ENCODE assay signal across 8 mouse cellular contexts in the genomic region with DNA sequence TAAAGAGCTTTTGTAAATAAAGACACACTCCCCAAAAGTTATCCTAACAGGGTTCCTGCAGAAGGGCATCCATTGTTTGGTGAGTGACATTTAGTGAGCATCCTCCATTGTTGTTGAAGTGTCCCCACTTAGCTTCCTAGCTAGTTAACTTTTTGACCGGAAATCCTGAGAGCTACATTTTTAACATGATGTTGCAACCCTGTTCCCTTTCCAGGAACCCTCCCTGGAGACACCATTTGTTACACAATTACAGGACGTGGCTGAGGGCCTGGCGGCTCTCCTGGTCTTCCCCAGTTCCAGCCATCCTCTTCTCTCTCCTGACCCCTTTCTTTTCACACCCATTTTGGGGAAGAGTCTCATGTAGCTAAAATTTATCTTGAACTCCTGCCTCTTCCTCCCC. TPM values are rescaled to one million over a fixed set of nuclear protein-coding genes. Genes with fewer than 3 reads are reported as not detected.
DNase-seq lines count a peak whose midpoint lies in the region; ATAC-seq and TF ChIP-seq lines count a peak whose summit lies in the region.

No protein-coding gene starts in this region.

- no peak for TF ChIP-seq CTCF in heart, postnatal 0 days (IDR thresholded peaks at IDR 0.05; ENCODE audit: low read depth)

- H3K9me3 ChIP-seq in forebrain, embryonic 10.5 days = no peaks in the 10 kb centered on the region
- H3K9me3 ChIP-seq in forebrain, embryonic 16.5 days (ENCODE audit: control insufficient read depth, low read length) = no peaks in the 10 kb centered on the region
- no peaks in the 10 kb centered on the region for H3K9me3 ChIP-seq in heart, postnatal 0 days (replicated peaks; ENCODE audit: control insufficient read depth, low read length)

- H3K9ac ChIP-seq in forebrain, embryonic 16.5 days (replicated peaks; ENCODE audit: low read depth, low read length) = no peak overlapping the region
- H3K9ac ChIP-seq in heart, postnatal 0 days (replicated peaks; ENCODE audit: low read depth, low read length) = no peak overlapping the region

- no peak overlapping the region for H3K4me2 ChIP-seq in forebrain, embryonic 16.5 days (ENCODE audit: low read length)
- H3K4me2 ChIP-seq in heart, postnatal 0 days (ENCODE audit: low read depth, low read length) = no peak overlapping the region

- H3K4me1 ChIP-seq in forebrain, embryonic 10.5 days = peaks cover 39% of the 10 kb centered on the region
- H3K4me1 ChIP-seq in forebrain, embryonic 16.5 days (replicated peaks; ENCODE audit: control insufficient read depth, insufficient read depth, low read length) = peaks cover 30% of the 10 kb centered on the region
- peaks cover 15% of the 10 kb centered on the region; the same call in 1 of the 2 replicates for H3K4me1 ChIP-seq in heart, postnatal 0 days (ENCODE audit: control insufficient read depth, insufficient read depth)

- H3K27me3 ChIP-seq in forebrain, embryonic 10.5 days (ENCODE audit: poor library complexity, severe bottlenecking) = no peaks in the 10 kb centered on the region
- H3K27me3 ChIP-seq in forebrain, embryonic 16.5 days (replicated peaks; ENCODE audit: control insufficient read depth, insufficient read depth, low read length) = no peaks in the 10 kb centered on the region
- H3K27me3 ChIP-seq in heart, postnatal 0 days (ENCODE audit: control insufficient read depth, insufficient read depth, low read length) = no peaks in the 10 kb centered on the region

- H3K27ac ChIP-seq in forebrain, embryonic 10.5 days = no peak overlapping the region
- no peak overlapping the region for H3K27ac ChIP-seq in forebrain, embryonic 16.5 days (ENCODE audit: low read length)
- H3K27ac ChIP-seq in heart, postnatal 0 days (ENCODE audit: low read depth) = peak overlapping the region; percentile 90

- peaks cover 6% of the 10 kb centered on the region; the same call in 1 of the 2 replicates for H3K36me3 ChIP-seq in forebrain, embryonic 10.5 days (replicated peaks)
- H3K36me3 ChIP-seq in forebrain, embryonic 16.5 days (ENCODE audit: control insufficient read depth, insufficient read depth) = no peaks in the 10 kb centered on the region
- H3K36me3 ChIP-seq in heart, postnatal 0 days (replicated peaks; ENCODE audit: control insufficient read depth, insufficient read depth, low read length) = no peaks in the 10 kb centered on the region; the same call in 1 of the 2 replicates

- peak overlapping the region; percentile 98; the same call in 1 of the 2 replicates for H3K4me3 ChIP-seq in forebrain, embryonic 10.5 days
- no peak overlapping the region for H3K4me3 ChIP-seq in forebrain, embryonic 16.5 days (replicated peaks; ENCODE audit: low read length)
- H3K4me3 ChIP-seq in heart, postnatal 0 days (ENCODE audit: low read depth, low read length) = no peak overlapping the region

- 81% methylated on average over 3 of the region's 3 CpGs for WGBS in forebrain, embryonic 10.5 days
- 70% methylated on average over 3 of the region's 3 CpGs for WGBS in forebrain, embryonic 16.5 days
- WGBS in heart, postnatal 0 days = 26% methylated on average over 3 of the region's 3 CpGs

- peak; percentile 74 for TF ChIP-seq EP300 in heart, postnatal 0 days (IDR thresholded peaks at IDR 0.05; ENCODE audit: low read depth)

- ATAC-seq in forebrain, embryonic 16.5 days = no peak
- no peak for ATAC-seq in heart, postnatal 0 days (ENCODE audit: insufficient read depth, low read depth)

- no peak for DNase-seq in forebrain, embryonic 10.5 days (ENCODE audit: extremely low spot score, low spot score)
- DNase-seq in adrenal gland, postnatal 14 days = peak; percentile 72
- DNase-seq in heart, postnatal 0 days (ENCODE audit: low spot score) = peak; percentile 63
- DNase-seq in lung, adult 18-20 months = peak; percentile 66 to 78
- no peak for DNase-seq in spleen, postnatal 36 days (ENCODE audit: low spot score in 2 of 2)
- DNase-seq in spleen, postnatal 10 days (ENCODE audit: low spot score in 2 of 2) = no peak
- DNase-seq in frontal cortex, postnatal 36 days (ENCODE audit: low spot score in 2 of 2) = no peak

RNA-seq across cellular contexts. Expression of gene Dpp9, which starts 1.1 kb away (rescaled TPM):
- polyA plus RNA-seq in forebrain, embryonic 10.5 days (2016; fragmentation: Nextera tagmentation; extraction: Ambion mirVana) = 49.7 and 51.2 TPM in 2 replicates
- 32.1 and 32.3 TPM in 2 replicates for polyA plus RNA-seq in forebrain, embryonic 16.5 days (2015; fragmentation: Nextera tagmentation; extraction: Ambion mirVana)
- 31.5 and 33.4 TPM in 2 replicates for total RNA-seq in adrenal gland, postnatal 14 days (2021)
- 25.9 and 29.0 TPM in 2 replicates for total RNA-seq in heart, postnatal 0 days (2014; rRNA removed; ENCODE audit: low replicate concordance)
- 12.6 and 13.3 TPM in 2 replicates for polyA plus RNA-seq in heart, postnatal 0 days (2015; fragmentation: Nextera tagmentation; extraction: Ambion mirVana)

RNA-seq across cellular contexts. Expression of gene Mydgf, which starts 36.1 kb away (rescaled TPM):
- 75.5 and 78.5 TPM in 2 replicates for polyA plus RNA-seq in forebrain, embryonic 10.5 days (2016; fragmentation: Nextera tagmentation; extraction: Ambion mirVana)
- 54.2 and 63.8 TPM in 2 replicates for polyA plus RNA-seq in forebrain, embryonic 16.5 days (2015; fragmentation: Nextera tagmentation; extraction: Ambion mirVana)
- 61.6 and 63.5 TPM in 2 replicates for total RNA-seq in adrenal gland, postnatal 14 days (2021)
- 42.9 and 43.2 TPM in 2 replicates for total RNA-seq in heart, postnatal 0 days (2014; rRNA removed; ENCODE audit: low replicate concordance)
- polyA plus RNA-seq in heart, postnatal 0 days (2015; fragmentation: Nextera tagmentation; extraction: Ambion mirVana) = 50.2 and 52.0 TPM in 2 replicates

RNA-seq across cellular contexts. Expression of gene Fem1a, which starts 36.8 kb away (rescaled TPM):
- 11.5 and 13.2 TPM in 2 replicates for polyA plus RNA-seq in forebrain, embryonic 10.5 days (2016; fragmentation: Nextera tagmentation; extraction: Ambion mirVana)
- 23.4 and 24.5 TPM in 2 replicates for polyA plus RNA-seq in forebrain, embryonic 16.5 days (2015; fragmentation: Nextera tagmentation; extraction: Ambion mirVana)
- 27.1 and 29.5 TPM in 2 replicates for total RNA-seq in adrenal gland, postnatal 14 days (2021)
- 82.1 and 84.3 TPM in 2 replicates for total RNA-seq in heart, postnatal 0 days (2014; rRNA removed; ENCODE audit: low replicate concordance)
- polyA plus RNA-seq in heart, postnatal 0 days (2015; fragmentation: Nextera tagmentation; extraction: Ambion mirVana) = 29.5 and 37.1 TPM in 2 replicates

RNA-seq across cellular contexts. Expression of gene Ticam1, which starts 56.8 kb away (rescaled TPM):
- polyA plus RNA-seq in forebrain, embryonic 10.5 days (2016; fragmentation: Nextera tagmentation; extraction: Ambion mirVana) = 2.4 and 2.6 TPM in 2 replicates
- polyA plus RNA-seq in forebrain, embryonic 16.5 days (2015; fragmentation: Nextera tagmentation; extraction: Ambion mirVana) = 1.6 and 1.9 TPM in 2 replicates
- total RNA-seq in adrenal gland, postnatal 14 days (2021) = 18.7 and 20.9 TPM in 2 replicates
- total RNA-seq in heart, postnatal 0 days (2014; rRNA removed; ENCODE audit: low replicate concordance) = 12.3 and 13.8 TPM in 2 replicates
- 4.4 and 4.6 TPM in 2 replicates for polyA plus RNA-seq in heart, postnatal 0 days (2015; fragmentation: Nextera tagmentation; extraction: Ambion mirVana)

RNA-seq across cellular contexts. Expression of gene Tnfaip8l1, which starts 57.5 kb away (rescaled TPM):
- 7.4 and 8.1 TPM in 2 replicates for polyA plus RNA-seq in forebrain, embryonic 10.5 days (2016; fragmentation: Nextera tagmentation; extraction: Ambion mirVana)
- polyA plus RNA-seq in forebrain, embryonic 16.5 days (2015; fragmentation: Nextera tagmentation; extraction: Ambion mirVana) = 10.1 and 10.2 TPM in 2 replicates
- 8.2 and 8.6 TPM in 2 replicates for total RNA-seq in adrenal gland, postnatal 14 days (2021)
- 3.4 and 16.5 TPM in 2 replicates for total RNA-seq in heart, postnatal 0 days (2014; rRNA removed; ENCODE audit: low replicate concordance)
- polyA plus RNA-seq in heart, postnatal 0 days (2015; fragmentation: Nextera tagmentation; extraction: Ambion mirVana) = 4.9 and 5.6 TPM in 2 replicates

Comparison
In these comparisons a context has a peak if more than half of its experiments do, and no peak if none do; other contexts are left out.
1. DNase-seq: peak in adrenal gland, postnatal 14 days (single experiment), heart, postnatal 0 days (single experiment) and lung, adult 18-20 months (2 of 2); none in forebrain, embryonic 10.5 days (single experiment), spleen, postnatal 36 days (0 of 2), spleen, postnatal 10 days (0 of 2) and frontal cortex, postnatal 36 days (0 of 2).